Mouse (Mus musculus): Measurements from ENCODE around the gene Cyyr1.

The Cyyr1 gene

DNA sequence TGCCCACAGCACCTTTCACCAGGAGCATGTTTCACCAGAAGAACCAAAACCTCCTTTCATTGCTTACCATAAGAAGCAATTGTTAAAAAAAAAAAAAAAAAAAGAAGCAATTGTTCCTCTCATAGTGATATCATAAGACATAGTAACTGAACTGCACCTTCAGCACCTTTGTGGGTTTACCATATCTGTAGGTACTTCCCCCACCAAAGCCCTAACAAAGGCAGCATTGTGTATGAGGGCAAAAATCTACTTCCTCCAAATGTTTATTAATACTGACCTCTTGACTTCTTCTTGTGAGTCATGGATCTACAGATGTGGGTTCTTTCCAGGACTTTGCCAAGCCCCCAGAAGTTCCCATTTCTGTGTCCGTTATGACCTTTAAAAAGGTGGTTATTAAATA, 98.2 kb downstream of the Cyyr1 start:
- no peak for DNase-seq

GRCm38 (mm10) chr16:85446306-85446705, 106.9 kb downstream of the Cyyr1 start:
- DNase-seq: no peak

DNA sequence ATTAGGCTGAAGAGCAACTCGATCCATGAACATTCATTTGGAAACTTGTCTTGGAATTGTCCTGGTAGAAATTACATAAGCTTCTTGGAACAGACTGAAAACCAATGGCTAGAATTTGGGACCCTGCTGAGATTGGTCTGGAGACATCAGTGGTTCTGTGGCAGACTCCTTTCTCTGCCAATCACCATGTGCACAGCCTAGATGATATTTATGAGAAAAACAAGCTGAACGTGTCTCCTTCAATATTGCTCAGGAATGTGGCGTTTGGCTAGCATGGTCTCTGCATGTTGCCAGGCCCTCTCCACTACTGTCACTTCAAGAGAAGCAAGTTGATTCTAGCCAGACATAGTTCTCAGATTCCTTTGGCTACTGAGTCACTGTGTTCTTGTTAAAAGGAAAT, 107.4 kb downstream of the Cyyr1 start:
- peak; percentile 52 for DNase-seq

DNA sequence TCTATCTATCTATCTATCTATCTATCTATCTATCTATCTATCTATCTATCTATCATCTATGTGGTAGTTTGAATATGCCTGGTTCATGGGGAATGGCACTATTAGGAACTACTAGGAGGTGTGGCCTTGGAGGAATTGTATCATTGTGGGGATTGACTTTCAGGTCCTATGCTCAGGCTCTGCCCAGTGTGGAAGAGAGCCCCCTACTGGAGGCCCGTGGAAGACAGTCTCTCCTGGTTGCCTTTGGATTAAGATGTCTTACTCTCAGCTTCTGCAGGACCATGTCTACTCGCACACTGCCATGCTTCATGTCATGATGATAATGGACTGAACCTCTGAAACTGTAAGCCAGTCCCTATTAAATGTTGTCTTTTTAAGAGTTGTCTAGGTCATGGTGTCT, 117.8 kb downstream of the Cyyr1 start:
- no peak for DNase-seq

DNA sequence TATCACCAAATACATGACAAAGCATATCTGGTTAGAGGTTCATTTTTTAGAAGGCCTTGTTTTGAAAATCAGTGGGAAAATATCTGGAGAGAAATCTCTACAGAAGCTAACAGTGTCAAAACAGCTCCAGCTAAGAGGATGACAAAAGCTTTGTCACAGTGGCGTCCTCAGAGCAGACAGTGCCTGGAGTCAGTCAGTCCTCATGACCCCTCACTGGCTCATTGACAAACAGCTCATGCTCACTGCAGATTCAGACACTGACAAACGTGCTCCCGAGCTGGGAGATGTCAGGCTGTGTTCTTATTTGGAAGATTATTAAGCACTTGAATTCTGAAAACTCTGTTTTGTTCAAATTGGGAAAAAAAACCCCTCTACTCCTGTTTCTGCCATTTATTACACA, 124.0 kb downstream of the Cyyr1 start:
- DNase-seq: no peak

DNA sequence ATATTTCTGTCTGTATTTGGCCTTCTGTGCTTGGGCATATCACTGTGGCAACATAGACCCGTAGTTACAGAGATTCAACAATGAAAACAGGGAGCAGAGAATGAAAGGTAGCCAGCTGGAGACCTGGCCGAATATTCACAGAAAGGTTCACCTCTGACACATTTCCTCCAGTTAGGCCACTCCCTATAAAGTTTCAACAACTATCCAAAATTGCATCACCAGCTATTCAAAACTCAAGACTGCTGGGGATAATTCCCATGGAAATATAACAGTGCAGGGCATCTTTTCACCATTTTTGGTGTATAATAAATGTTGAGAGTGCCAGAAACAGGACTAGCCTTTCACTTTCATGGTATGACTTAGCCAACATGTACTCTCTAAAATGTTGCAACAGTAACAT, 130.3 kb downstream of the Cyyr1 start:
- no peak for DNase-seq

GRCm38 (mm10) chr16:85415415-85415814, 137.8 kb downstream of the Cyyr1 start:
- peak; percentile 88 for DNase-seq

DNA sequence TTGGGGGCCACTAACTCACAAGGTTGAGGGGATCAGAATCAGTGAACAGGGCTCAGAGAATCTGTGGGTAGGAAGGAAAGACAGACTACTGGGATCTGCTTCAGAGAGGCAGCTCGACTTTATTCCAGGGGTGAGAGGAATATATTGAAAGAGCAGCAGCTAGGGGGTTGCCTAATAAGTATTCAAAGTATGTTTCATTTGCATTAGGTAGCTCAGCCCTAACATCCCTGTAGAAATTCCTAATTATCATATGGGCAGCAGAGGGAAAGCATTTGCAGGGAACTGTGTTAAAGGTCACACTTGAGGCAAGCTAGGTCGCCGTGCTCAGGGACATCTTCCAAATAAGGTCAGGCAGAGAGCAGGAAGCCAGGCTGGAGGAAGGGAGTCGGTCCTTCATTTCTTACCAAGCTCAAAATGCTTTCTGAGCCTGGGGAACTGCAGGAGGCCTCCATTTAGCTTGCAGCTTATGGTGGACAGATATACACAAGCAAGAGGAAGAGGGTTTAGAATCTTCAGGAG, 159.7 kb downstream of the Cyyr1 start:
- no peak for DNase-seq

- no peak for DNase-seq
Measured at GRCm38 (mm10) chr16:85386801-85387200, 166.4 kb downstream of the Cyyr1 start.
